Mouse (Mus musculus) testis, postnatal 10 days (tissue): ENCODE measurements at regions not wholly inside any gene's neighbourhood (a gene's known extent, or its start where the extent isn't known, plus 50 kb on each side); places are given as distances from the start of the nearest gene placed in this dataset.

ENCODE experiments used
- DNase-seq: peaks from one replicate; pipeline ENCODE4 v3.0.0; 2021; ENCODE audit warnings: low spot score

GRCm38 (mm10) chr4:39926021-39926591 is 216.8 kb upstream of the Aco1 start:
- no peak for DNase-seq

- no peak for DNase-seq
Measured at GRCm38 (mm10) chr4:39926594-39926993, 216.3 kb upstream of the Aco1 start.

- no peak for DNase-seq
Measured at GRCm38 (mm10) chr4:39928491-39928890, 214.4 kb upstream of the Aco1 start.

GRCm38 (mm10) chr4:39934025-39934708 is 208.7 kb upstream of the Aco1 start:
- no peak for DNase-seq

GRCm38 (mm10) chr4:39958687-39959086 is 184.2 kb upstream of the Aco1 start:
- no peak for DNase-seq

GRCm38 (mm10) chr4:39967938-39968337 is 174.9 kb upstream of the Aco1 start:
- no peak for DNase-seq

GRCm38 (mm10) chr4:39991358-39991757 is 151.5 kb upstream of the Aco1 start:
- DNase-seq = no peak

GRCm38 (mm10) chr4:39991851-39992250 is 151.0 kb upstream of the Aco1 start:
- DNase-seq = no peak

- DNase-seq = no peak
Measured at GRCm38 (mm10) chr4:39998771-39999422, 144.0 kb upstream of the Aco1 start.

GRCm38 (mm10) chr4:40014666-40015065 is 128.2 kb upstream of the Aco1 start:
- DNase-seq = peak; percentile 66

GRCm38 (mm10) chr4:40016856-40017255 is 126.0 kb upstream of the Aco1 start:
- DNase-seq = no peak

GRCm38 (mm10) chr4:40018208-40018607 is 124.7 kb upstream of the Aco1 start:
- DNase-seq = no peak

GRCm38 (mm10) chr4:40031361-40031760 is 111.5 kb upstream of the Aco1 start:
- DNase-seq = no peak

- no peak for DNase-seq
Measured at GRCm38 (mm10) chr4:40047846-40048245, 95.0 kb upstream of the Aco1 start.

- DNase-seq = no peak
Measured at GRCm38 (mm10) chr4:40049086-40049485, 93.8 kb upstream of the Aco1 start.

- no peak for DNase-seq
Measured at GRCm38 (mm10) chr4:40051848-40052247, 91.0 kb upstream of the Aco1 start.

- DNase-seq = no peak
Measured at GRCm38 (mm10) chr4:40053391-40053790, 89.5 kb upstream of the Aco1 start.

- no peak for DNase-seq
Measured at GRCm38 (mm10) chr4:40063751-40064456, 79.0 kb upstream of the Aco1 start.

- DNase-seq = no peak
Measured at GRCm38 (mm10) chr4:40064457-40064836, 78.4 kb upstream of the Aco1 start.

- no peak for DNase-seq
Measured at GRCm38 (mm10) chr4:40070959-40071634, 71.8 kb upstream of the Aco1 start.

GRCm38 (mm10) chr4:40081035-40081434 is 61.8 kb upstream of the Aco1 start:
- DNase-seq = no peak

- DNase-seq = no peak
Measured at GRCm38 (mm10) chr4:40090295-40090694, 52.6 kb upstream of the Aco1 start.
